Mouse (Mus musculus) erythroblast, embryonic 14.5 days (primary cell): ENCODE measurements around the gene Vegfd.

ENCODE experiments used
- GATA1 ChIP-seq: IDR thresholded peaks from 2 replicates; pipeline ENCODE4 v1.6.1; 2012; ENCODE audit warnings: low read length, inconsistent platforms, mixed read lengths
- TAL1 ChIP-seq: IDR thresholded peaks from 3 replicates; pipeline ENCODE4 v1.6.1; 2012; ENCODE audit warnings: low read length, inconsistent platforms, mixed read lengths

DNA sequence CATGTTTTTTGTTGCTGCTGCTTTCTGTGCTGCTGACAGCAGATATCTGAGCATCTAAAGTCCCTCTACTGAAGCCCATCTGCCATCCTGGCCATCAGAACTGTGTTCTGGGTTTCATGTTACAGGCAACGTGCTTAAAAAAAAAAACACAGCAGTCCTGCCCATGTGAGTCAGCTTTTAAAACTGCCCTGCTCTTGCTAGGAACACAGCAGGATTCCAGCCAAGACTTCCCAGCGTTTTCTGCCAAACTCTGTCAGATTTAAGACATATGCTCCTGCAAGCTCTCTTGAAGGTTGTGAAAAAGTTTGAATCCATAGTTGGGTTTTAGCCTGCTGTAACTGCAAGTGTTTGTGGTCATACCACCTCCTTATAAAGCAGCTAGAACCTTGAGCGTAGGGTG is at the start of gene Vegfd:
- TF ChIP-seq GATA1 (no peak), TAL1 (no peak)
